Mouse (Mus musculus) CH12.LX (cell line): Measurements from ENCODE around the gene Rhox2h. TPM values are rescaled to one million over a fixed set of nuclear protein-coding genes. Genes with fewer than 3 reads are reported as not detected.

ENCODE experiments used
- polyA plus RNA-seq: library from polyadenylated mRNA; unstranded; fragments of >175 nt; gene quantifications from 2 replicates; pipeline ENCODE4 v1.2.1, GENCODE M21; 2012; ENCODE audit warnings: low read depth; ENCODE audit not compliant: insufficient read length
- total RNA-seq, 2 experiments: library from RNA; depleted of rRNA; stranded (reverse); fragments of 300-350 nt in 1 of 2; fragments of >200 nt in 1 of 2; gene quantifications; 2 replicates each; pipeline ENCODE4 v1.2.3; 2012 to 2014

Gene Rhox2h
- total and polyA plus RNA-seq, 3 experiments = 0.87 to 1.4 (median 0.90) TPM

Other genes starting within 250 kb of the Rhox2h start
Only the 20 nearest of the 22 such genes appear.
- not detected in 2 replicates for gene Rhox2c, start 219.6 kb downstream of the Rhox2h start, total RNA-seq (2012; rRNA removed)
- gene Rhox2c, start 219.6 kb downstream of the Rhox2h start, total RNA-seq (2014; rRNA removed) = not detected in 2 replicates
- not detected in 2 replicates for gene Rhox2c, start 219.6 kb downstream of the Rhox2h start, polyA plus RNA-seq
- not detected in 2 replicates for gene Rhox3c, start 214.7 kb downstream of the Rhox2h start, total RNA-seq (2012; rRNA removed)
- not detected in 2 replicates for gene Rhox3c, start 214.7 kb downstream of the Rhox2h start, total RNA-seq (2014; rRNA removed)
- gene Rhox3c, start 214.7 kb downstream of the Rhox2h start, polyA plus RNA-seq = not detected in 2 replicates
- not detected in 2 replicates for gene Rhox4c, start 192.9 kb downstream of the Rhox2h start, total RNA-seq (2012; rRNA removed)
- gene Rhox4c, start 192.9 kb downstream of the Rhox2h start, total RNA-seq (2014; rRNA removed) = not detected in 2 replicates
- not detected in 2 replicates for gene Rhox4c, start 192.9 kb downstream of the Rhox2h start, polyA plus RNA-seq
- gene Rhox2d, start 179.8 kb downstream of the Rhox2h start, total RNA-seq (2012; rRNA removed) = not detected in 2 replicates
- gene Rhox2d, start 179.8 kb downstream of the Rhox2h start, total RNA-seq (2014; rRNA removed) = not detected in 2 replicates
- not detected in 2 replicates for gene Rhox2d, start 179.8 kb downstream of the Rhox2h start, polyA plus RNA-seq
- gene Rhox4d, start 158.9 kb downstream of the Rhox2h start, total RNA-seq (2012; rRNA removed) = not detected in 2 replicates
- gene Rhox4d, start 158.9 kb downstream of the Rhox2h start, total RNA-seq (2014; rRNA removed) = not detected in 2 replicates
- 0.33 TPM in 1 of 2 replicates, not detected in the other for gene Rhox4d, start 158.9 kb downstream of the Rhox2h start, polyA plus RNA-seq
- not detected in 2 replicates for gene Rhox2e, start 142.8 kb downstream of the Rhox2h start, total RNA-seq (2012; rRNA removed)
- not detected in 2 replicates for gene Rhox2e, start 142.8 kb downstream of the Rhox2h start, total RNA-seq (2014; rRNA removed)
- not detected in 2 replicates for gene Rhox2e, start 142.8 kb downstream of the Rhox2h start, polyA plus RNA-seq
- not detected in 2 replicates for gene Rhox3e, start 131.3 kb downstream of the Rhox2h start, total RNA-seq (2012; rRNA removed)
- not detected in 2 replicates for gene Rhox3e, start 131.3 kb downstream of the Rhox2h start, total RNA-seq (2014; rRNA removed)
- not detected in 2 replicates for gene Rhox3e, start 131.3 kb downstream of the Rhox2h start, polyA plus RNA-seq
- gene Rhox4e, start 115.9 kb downstream of the Rhox2h start, total RNA-seq (2012; rRNA removed) = not detected in 2 replicates
- not detected in 2 replicates for gene Rhox4e, start 115.9 kb downstream of the Rhox2h start, total RNA-seq (2014; rRNA removed)
- not detected in 2 replicates for gene Rhox4e, start 115.9 kb downstream of the Rhox2h start, polyA plus RNA-seq
- not detected in 2 replicates for gene Rhox2f, start 101.9 kb downstream of the Rhox2h start, total RNA-seq (2012; rRNA removed)
- not detected in 2 replicates for gene Rhox2f, start 101.9 kb downstream of the Rhox2h start, total RNA-seq (2014; rRNA removed)
- not detected in 2 replicates for gene Rhox2f, start 101.9 kb downstream of the Rhox2h start, polyA plus RNA-seq
- not detected in 2 replicates for gene Rhox3f, start 92.3 kb downstream of the Rhox2h start, total RNA-seq (2012; rRNA removed)
- not detected in 2 replicates for gene Rhox3f, start 92.3 kb downstream of the Rhox2h start, total RNA-seq (2014; rRNA removed)
- not detected in 2 replicates for gene Rhox3f, start 92.3 kb downstream of the Rhox2h start, polyA plus RNA-seq
- not detected in 2 replicates for gene Rhox4f, start 65.6 kb downstream of the Rhox2h start, total RNA-seq (2012; rRNA removed)
- gene Rhox4f, start 65.6 kb downstream of the Rhox2h start, total RNA-seq (2014; rRNA removed) = not detected in 2 replicates
- gene Rhox4f, start 65.6 kb downstream of the Rhox2h start, polyA plus RNA-seq = not detected in 2 replicates
- not detected in 2 replicates for gene Rhox3g, start 44.7 kb downstream of the Rhox2h start, total RNA-seq (2012; rRNA removed)
- gene Rhox3g, start 44.7 kb downstream of the Rhox2h start, total RNA-seq (2014; rRNA removed) = not detected in 2 replicates
- gene Rhox3g, start 44.7 kb downstream of the Rhox2h start, polyA plus RNA-seq = not detected in 2 replicates
- not detected in 2 replicates for gene Rhox2g, start 29.8 kb downstream of the Rhox2h start, total RNA-seq (2012; rRNA removed)
- gene Rhox2g, start 29.8 kb downstream of the Rhox2h start, total RNA-seq (2014; rRNA removed) = not detected in 2 replicates
- 0.56 and 0.84 TPM in 2 replicates for gene Rhox2g, start 29.8 kb downstream of the Rhox2h start, polyA plus RNA-seq
- 0.13 TPM in 1 of 2 replicates, not detected in the other for gene Rhox4g, start 21.9 kb downstream of the Rhox2h start, total RNA-seq (2012; rRNA removed)
- not detected in 2 replicates for gene Rhox4g, start 21.9 kb downstream of the Rhox2h start, total RNA-seq (2014; rRNA removed)
- gene Rhox4g, start 21.9 kb downstream of the Rhox2h start, polyA plus RNA-seq = not detected in 2 replicates
- gene Rhox3h, start 4.5 kb downstream of the Rhox2h start, total RNA-seq (2012; rRNA removed) = not detected in 2 replicates
- gene Rhox3h, start 4.5 kb downstream of the Rhox2h start, total RNA-seq (2014; rRNA removed) = not detected in 2 replicates
- gene Rhox3h, start 4.5 kb downstream of the Rhox2h start, polyA plus RNA-seq = not detected in 2 replicates
- 771 and 814 TPM in 2 replicates for gene Rhox5, start 131.6 kb upstream of the Rhox2h start, total RNA-seq (2012; rRNA removed)
- 67.3 and 73.6 TPM in 2 replicates for gene Rhox5, start 131.6 kb upstream of the Rhox2h start, total RNA-seq (2014; rRNA removed)
- gene Rhox5, start 131.6 kb upstream of the Rhox2h start, polyA plus RNA-seq = 164 and 235 TPM in 2 replicates
- gene Rhox6, start 153.6 kb upstream of the Rhox2h start, total RNA-seq (2012; rRNA removed) = not detected in 2 replicates
- not detected in 2 replicates for gene Rhox6, start 153.6 kb upstream of the Rhox2h start, total RNA-seq (2014; rRNA removed)
- gene Rhox6, start 153.6 kb upstream of the Rhox2h start, polyA plus RNA-seq = not detected in 2 replicates
- gene Rhox7a, start 158.4 kb upstream of the Rhox2h start, total RNA-seq (2012; rRNA removed) = not detected in 2 replicates
- gene Rhox7a, start 158.4 kb upstream of the Rhox2h start, total RNA-seq (2014; rRNA removed) = not detected in 2 replicates
- not detected in 2 replicates for gene Rhox7a, start 158.4 kb upstream of the Rhox2h start, polyA plus RNA-seq
- gene Rhox8, start 205.7 kb upstream of the Rhox2h start, total RNA-seq (2012; rRNA removed) = not detected in 2 replicates
- not detected in 2 replicates for gene Rhox8, start 205.7 kb upstream of the Rhox2h start, total RNA-seq (2014; rRNA removed)
- gene Rhox8, start 205.7 kb upstream of the Rhox2h start, polyA plus RNA-seq = 0.31 TPM in 1 of 2 replicates, not detected in the other
- not detected in 2 replicates for gene Rhox7b, start 224.0 kb upstream of the Rhox2h start, total RNA-seq (2012; rRNA removed)
- not detected in 2 replicates for gene Rhox7b, start 224.0 kb upstream of the Rhox2h start, total RNA-seq (2014; rRNA removed)
- not detected in 2 replicates for gene Rhox7b, start 224.0 kb upstream of the Rhox2h start, polyA plus RNA-seq